Mouse (Mus musculus) urinary bladder, postnatal 10 days (tissue): ENCODE data around the gene Zfp275.
"Not testable (repeated sequence)": the region's sequence is repeated elsewhere in the genome, so short reads cannot be mapped to it uniquely, and the experiment has no call there.

Experiments
- DNase-seq: peaks from one replicate; pipeline ENCODE4 v3.0.0; 2022; ENCODE audit warnings: low spot score

Zfp275 gene

GRCm38 (mm10) chrX:73342483-73342895 is at the start of gene Zfp275:
Gene Zfp275 (plus strand): TSS chrX:73342621.
- peak; percentile 27 for DNase-seq

- not testable (repeated sequence) for DNase-seq
Measured at GRCm38 (mm10) chrX:73292876-73293275, 49.5 kb upstream of the Zfp275 start, which contains the start of the genes Xlr5a and Xlr5c. Gene Xlr5a (minus strand): TSS chrX:73292976. Gene Xlr5c (minus strand): TSS chrX:73292976.

GRCm38 (mm10) chrX:73295745-73296144 is 46.7 kb upstream of the Zfp275 start:
- DNase-seq: not testable (repeated sequence)

DNA sequence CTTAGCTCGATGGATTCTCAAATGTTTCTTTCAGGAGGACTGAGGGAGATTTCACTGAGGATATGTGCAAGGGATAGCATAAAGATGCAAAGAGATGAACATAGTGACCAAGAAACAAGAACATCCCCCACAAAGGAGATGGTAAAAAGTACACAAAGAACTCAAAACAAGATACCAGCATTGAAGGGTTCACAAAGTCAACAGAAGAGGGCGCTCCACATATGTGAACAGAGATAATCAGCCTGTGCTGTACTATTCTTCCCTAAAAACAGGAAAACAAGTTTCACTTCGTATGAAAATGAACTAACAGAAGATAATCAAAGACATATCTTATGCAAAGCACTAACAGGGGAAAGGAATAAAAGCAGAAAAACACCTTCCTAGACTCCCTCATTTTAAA is 29.9 kb upstream of the Zfp275 start:
- DNase-seq: no peak

DNA sequence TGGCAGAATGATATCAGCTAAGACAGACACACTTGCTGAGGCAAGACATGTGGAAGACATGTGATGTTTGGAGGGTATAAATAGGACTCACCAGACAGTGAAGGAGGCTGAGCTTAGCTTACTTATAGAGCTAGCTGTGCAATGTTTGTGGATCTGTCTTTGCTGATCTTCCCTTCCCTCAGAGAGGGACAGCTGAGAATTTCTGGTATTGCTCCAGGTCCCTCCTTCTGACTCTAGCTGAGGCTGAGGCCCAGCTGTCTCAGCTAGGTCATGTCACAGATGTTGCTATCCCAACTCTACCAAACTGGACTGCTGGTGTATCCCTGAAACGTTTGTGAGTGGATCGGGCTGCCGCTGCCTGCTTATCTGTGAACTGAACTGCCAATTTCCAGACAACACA is 21.4 kb upstream of the Zfp275 start:
- DNase-seq: no peak

DNA sequence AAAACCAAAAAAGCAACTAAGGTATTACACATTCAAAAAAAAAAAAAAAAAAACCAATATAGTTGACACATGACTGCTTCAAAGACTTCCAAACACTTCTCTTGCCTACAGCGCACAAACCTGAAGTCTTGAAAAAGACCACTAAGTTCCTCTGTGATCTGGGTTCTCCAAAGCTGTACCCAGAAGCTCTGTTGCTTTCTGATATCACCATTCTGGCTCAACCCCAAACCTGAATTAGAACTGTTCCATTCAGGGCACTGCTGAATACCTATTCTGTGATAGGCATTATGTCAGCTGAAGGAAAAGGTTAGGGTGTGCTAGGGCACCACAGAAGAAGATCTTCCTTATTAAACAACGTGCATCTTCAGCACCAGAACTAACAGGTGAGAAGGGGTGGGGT is 15.2 kb upstream of the Zfp275 start:
- no peak for DNase-seq

DNA sequence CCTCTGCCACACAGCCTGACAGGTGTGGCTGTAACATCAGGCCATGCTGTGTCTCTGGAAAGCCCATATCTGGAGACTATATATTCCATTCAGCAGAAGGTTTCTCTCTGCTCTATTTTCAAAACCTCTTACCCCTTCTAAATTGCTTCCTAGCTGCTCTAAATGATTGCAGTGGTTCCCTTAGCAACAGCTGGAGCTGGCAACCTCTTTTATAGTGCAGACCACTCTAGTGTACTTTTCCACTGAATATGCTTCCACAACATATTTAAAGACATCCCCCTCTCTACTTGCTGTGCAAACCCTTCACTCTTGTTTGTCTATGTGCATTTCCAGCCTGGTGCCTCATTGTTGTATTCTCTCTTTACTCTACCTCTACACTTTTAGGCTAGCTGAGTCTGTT is 8.9 kb upstream of the Zfp275 start:
- no peak for DNase-seq

DNA sequence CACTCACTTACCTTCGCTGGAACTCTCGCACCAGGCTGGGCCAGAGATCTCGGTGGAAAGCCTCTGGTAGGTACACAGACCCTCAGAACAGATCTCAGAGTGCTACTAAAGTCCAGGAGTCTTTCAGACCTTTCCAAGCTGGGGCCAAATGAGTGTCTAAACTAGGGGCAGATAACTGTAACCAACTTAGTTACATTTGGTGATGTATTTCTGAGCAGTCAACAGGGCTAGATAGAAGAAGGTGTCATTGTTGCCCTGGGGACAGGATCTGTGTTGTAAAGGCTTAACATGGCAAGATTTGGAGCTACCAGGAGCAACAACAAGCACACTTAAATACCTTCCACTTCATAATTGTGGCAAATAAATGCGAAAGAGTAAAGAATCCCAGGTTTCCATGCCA is 5.7 kb upstream of the Zfp275 start, which contains the start of gene Gm45015:
TSS of gene Gm45015 (minus strand) at position 101 of the 400 bp plus-strand sequence.
- DNase-seq: no peak

GRCm38 (mm10) chrX:73341473-73341872 is 948 bp upstream of the Zfp275 start:
- no peak for DNase-seq

- DNase-seq: no peak
Measured at GRCm38 (mm10) chrX:73342068-73342467, 353 bp upstream of the Zfp275 start.

GRCm38 (mm10) chrX:73342941-73343735 is 717 bp downstream of the Zfp275 start:
- DNase-seq: no peak

- DNase-seq: no peak
Measured at GRCm38 (mm10) chrX:73343802-73344201, 1.4 kb downstream of the Zfp275 start.

- DNase-seq: no peak
Measured at GRCm38 (mm10) chrX:73344346-73344745, 1.9 kb downstream of the Zfp275 start.

- DNase-seq: no peak
Measured at GRCm38 (mm10) chrX:73356163-73356562, 13.7 kb downstream of the Zfp275 start.

GRCm38 (mm10) chrX:73356719-73357118 is 14.3 kb downstream of the Zfp275 start:
- DNase-seq: no peak

DNA sequence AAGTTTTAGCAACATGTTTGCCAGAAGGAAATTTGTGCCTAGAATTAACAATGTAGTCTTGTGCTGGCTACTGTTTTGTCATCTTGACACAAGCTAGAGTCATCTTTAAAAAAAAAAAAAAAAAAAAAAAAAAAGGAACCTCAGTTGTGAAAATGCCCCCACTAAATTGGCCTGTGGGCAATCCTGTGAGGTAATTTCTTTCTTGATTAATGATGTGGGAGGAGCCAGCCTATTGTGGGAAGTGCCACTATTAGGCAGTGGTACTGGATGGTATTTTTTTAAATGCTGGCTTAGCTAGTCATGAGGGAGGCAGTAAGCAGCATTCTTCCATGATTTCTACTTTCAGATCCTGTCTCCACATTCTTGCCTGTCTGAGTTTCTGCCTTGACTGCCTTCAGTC is 20.9 kb downstream of the Zfp275 start:
- DNase-seq: no peak

GRCm38 (mm10) chrX:73384419-73384818 is 42.0 kb downstream of the Zfp275 start:
- DNase-seq: no peak

GRCm38 (mm10) chrX:73384924-73385323 is 42.5 kb downstream of the Zfp275 start:
- no peak for DNase-seq

DNA sequence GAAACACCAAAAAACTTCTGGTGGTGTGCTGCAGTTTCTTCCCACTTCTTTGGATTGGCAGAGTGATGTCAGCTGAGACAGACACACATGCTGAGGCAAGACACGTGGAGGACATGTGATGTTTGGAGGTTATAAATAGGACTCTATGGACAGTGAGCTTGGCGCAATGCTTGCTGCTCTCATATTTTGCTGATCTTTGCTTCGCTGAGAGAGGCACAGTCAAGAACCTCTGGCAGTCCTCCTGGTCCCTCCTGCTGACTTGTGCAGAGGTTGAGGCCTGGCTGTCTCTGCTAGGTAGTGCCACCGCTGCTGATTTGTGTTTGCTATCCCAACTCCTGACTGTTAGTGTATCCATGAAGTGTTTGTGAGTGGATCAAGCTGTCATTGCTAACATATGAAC is 49.1 kb downstream of the Zfp275 start:
- no peak for DNase-seq

DNA sequence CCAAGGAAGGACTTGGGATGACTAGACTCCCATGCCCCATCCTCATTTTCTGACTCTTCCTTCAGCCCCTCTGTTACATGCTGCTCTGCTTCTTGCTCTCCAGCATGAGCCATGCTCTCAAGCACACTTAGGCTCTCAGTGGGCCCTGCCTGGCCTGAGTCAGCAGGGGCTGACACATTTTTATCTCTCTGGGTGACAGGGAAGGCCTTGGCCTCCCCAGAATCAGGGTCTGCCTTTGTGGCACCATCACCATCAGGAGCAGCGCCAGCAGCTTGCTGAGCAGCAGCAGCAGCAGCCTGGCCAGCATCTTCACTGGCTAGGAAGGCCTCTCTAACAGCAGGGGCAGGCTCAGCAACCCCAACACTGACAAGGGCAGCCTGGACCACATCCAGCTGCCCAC is 54.0 kb downstream of the Zfp275 start:
- no peak for DNase-seq

DNA sequence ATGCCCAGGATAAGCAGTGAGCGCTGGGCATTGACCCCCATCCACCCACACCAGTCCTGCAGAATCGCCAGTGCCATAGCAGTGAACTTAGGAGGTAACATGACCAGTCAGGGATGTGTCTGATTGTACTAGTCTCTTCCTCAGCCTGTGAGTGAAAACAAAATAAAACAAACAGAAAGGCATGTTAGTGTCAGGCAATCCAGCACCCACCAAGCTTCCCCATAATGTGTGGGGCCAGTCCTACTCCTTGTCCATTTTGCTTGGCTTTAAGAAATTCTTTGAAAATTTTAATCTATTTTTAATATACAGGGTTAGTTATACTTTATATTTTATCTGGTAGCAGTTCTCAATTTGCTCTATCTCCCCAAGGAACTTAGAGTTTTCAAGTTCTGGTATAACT is 56.2 kb downstream of the Zfp275 start, which contains the start of gene Gm18336:
TSS of gene Gm18336 (minus strand) at position 101 of the 400 bp plus-strand sequence.
- DNase-seq: not testable (repeated sequence)

GRCm38 (mm10) chrX:73400951-73401350 is 58.5 kb downstream of the Zfp275 start:
- DNase-seq: no peak

- no peak for DNase-seq
Measured at GRCm38 (mm10) chrX:73401616-73402015, 59.2 kb downstream of the Zfp275 start.
